Mouse (Mus musculus) neural tube, embryonic 15.5 days (tissue): Measurements from ENCODE around the gene Bglap3. TPM values are rescaled to one million over a fixed set of nuclear protein-coding genes. Genes with fewer than 3 reads are reported as not detected.

ENCODE experiments used
- ATAC-seq: fragments of 200-750 bp; cut with Nextera tagmentation; 2 replicates; pipeline ENCODE4 v1.8.0; 2017; ENCODE audit warnings: mild to moderate bottlenecking, moderate TSS enrichment, moderate library complexity; ENCODE audit not compliant: low FRiP score
- H3K27ac ChIP-seq: fragments of 300-500 bp; sonication (generic); replicated peaks from 2 replicates; pipeline ENCODE4 v1.5.1; 2015; ENCODE audit warnings: mild to moderate bottlenecking, inconsistent platforms
- H3K27me3 ChIP-seq: fragments of 300-500 bp; sonication (generic); replicated peaks from 2 replicates; pipeline ENCODE4 v1.6.1; 2015; ENCODE audit warnings: inconsistent platforms
- H3K36me3 ChIP-seq: fragments of 300-500 bp; sonication (generic); 2 replicates; pipeline ENCODE4 v1.6.1; 2015; ENCODE audit warnings: inconsistent platforms
- H3K4me1 ChIP-seq: fragments of 300-500 bp; sonication (generic); 2 replicates; pipeline ENCODE4 v1.6.1; 2015; ENCODE audit warnings: inconsistent platforms
- H3K4me2 ChIP-seq: fragments of 300-500 bp; sonication (generic); 2 replicates; pipeline ENCODE4 v1.6.1; 2015; ENCODE audit warnings: inconsistent platforms, mild to moderate bottlenecking, moderate library complexity
- H3K4me3 ChIP-seq: fragments of 300-500 bp; sonication (generic); replicated peaks from 2 replicates; pipeline ENCODE4 v1.5.1; 2015; ENCODE audit warnings: mild to moderate bottlenecking, inconsistent platforms
- H3K9ac ChIP-seq: fragments of 300-500 bp; sonication (generic); replicated peaks from 2 replicates; pipeline ENCODE4 v1.6.1; 2015; ENCODE audit warnings: mild to moderate bottlenecking, inconsistent platforms
- H3K9me3 ChIP-seq: fragments of 300-500 bp; sonication (generic); replicated peaks from 2 replicates; pipeline ENCODE4 v1.6.1; 2016; ENCODE audit warnings: inconsistent platforms
- WGBS: fragments of 180-500 bp; shearing (Covaris S2); methylation state at CpG from one replicate; pipeline ENCODE4 v1.1.7; 2015; ENCODE audit warnings: mixed read lengths; 5-methylcytosine and 5-hydroxymethylcytosine counted together
- polyA plus RNA-seq: library from polyadenylated mRNA; unstranded; fragments of >200 nt; fragmentation: Nextera tagmentation; extraction: Ambion mirVana; gene quantifications from 2 replicates; pipeline ENCODE4 v1.2.1, GENCODE M21; 2015

Bglap3 gene
- polyA plus RNA-seq, 1 experiment from 2014 or later = 0.15 TPM

DNA sequence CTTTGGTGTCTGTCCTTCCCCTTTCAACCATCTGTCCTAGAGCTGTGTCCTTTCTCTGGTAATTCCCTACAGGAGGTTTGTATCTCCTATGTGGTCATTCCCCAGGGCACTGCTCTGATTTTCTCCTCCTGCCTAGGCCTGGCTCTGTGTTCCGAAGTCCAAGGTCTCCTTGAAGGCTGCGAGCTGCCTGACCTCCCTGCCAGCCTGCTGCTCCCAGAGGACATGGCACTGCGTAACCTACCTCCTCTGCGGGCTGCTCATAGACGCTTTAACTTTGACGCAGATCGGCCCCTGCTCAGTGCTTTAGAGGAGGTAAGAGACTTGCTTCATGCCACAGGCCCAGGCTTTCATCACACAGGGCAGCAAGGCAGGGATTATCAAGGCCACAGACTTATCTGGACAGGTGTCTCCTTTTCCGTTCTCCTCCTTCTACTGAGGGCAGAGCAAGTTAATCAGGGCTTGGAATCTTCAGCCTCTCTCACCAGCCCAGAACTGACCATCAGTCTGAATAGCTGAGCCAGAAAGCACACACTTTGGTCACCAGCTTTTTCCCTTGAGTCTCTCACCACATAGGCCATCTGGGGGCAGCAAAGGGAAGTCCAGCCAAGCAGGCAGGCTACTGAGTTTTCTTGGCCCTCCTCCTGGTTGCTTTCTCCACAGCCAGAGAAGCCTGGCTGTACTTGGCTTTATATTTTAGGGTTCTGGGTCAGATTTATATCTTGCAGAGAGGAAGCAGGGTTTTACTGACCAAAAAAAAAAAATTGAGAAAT is 18.0 kb downstream of the Bglap3 start:
- 95% methylated on average over 8 of the region's 8 CpGs for WGBS
- H3K27ac ChIP-seq = no peak overlapping the region
- no peak overlapping the region for H3K4me3 ChIP-seq
- no peaks in the 10 kb centered on the region for H3K9me3 ChIP-seq
- ATAC-seq = no peak
- H3K4me1 ChIP-seq = no peaks in the 10 kb centered on the region
- H3K4me2 ChIP-seq = no peak overlapping the region
- no peak overlapping the region for H3K9ac ChIP-seq
- H3K27me3 ChIP-seq = no peaks in the 10 kb centered on the region
- peaks cover 99% of the 10 kb centered on the region for H3K36me3 ChIP-seq

- no peaks in the 10 kb centered on the region for H3K27me3 ChIP-seq
- H3K27ac ChIP-seq = no peak overlapping the region
- H3K4me1 ChIP-seq = no peaks in the 10 kb centered on the region
- H3K9ac ChIP-seq = no peak overlapping the region
- H3K9me3 ChIP-seq = no peaks in the 10 kb centered on the region
- 90% methylated on average over 9 of the region's 9 CpGs for WGBS
- H3K36me3 ChIP-seq = peaks cover 98% of the 10 kb centered on the region
- H3K4me3 ChIP-seq = no peak overlapping the region
- H3K4me2 ChIP-seq = no peak overlapping the region
- no peak for ATAC-seq
Observed at GRCm38 (mm10) chr3:88352907-88353306, 19.6 kb downstream of the Bglap3 start.

DNA sequence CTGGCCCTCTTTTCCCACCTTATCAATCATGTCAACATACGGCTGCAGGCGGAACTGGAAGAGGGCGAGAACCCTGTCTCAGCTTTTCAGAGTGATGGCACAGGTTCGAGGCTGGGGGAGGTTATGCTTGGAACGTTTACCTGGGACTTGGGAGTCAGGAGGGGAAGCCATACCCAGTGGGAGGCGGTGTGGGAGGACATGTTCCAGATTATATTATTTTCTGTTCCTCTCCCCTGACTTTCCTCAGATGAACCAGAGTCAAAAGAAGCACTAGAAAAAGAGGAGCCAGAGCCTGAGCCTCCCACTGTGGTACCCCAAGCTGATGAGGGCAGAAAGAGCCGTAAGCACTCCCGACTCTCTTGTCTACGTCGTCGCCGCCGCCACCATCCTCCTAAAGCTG is 21.8 kb downstream of the Bglap3 start:
- Histone ChIP-seq H3K9me3 (no peaks in the 10 kb centered on the region), H3K4me1 (no peaks in the 10 kb centered on the region), H3K4me2 (no peak overlapping the region), H3K4me3 (no peak overlapping the region), H3K27me3 (no peaks in the 10 kb centered on the region), H3K36me3 (peaks cover 99% of the 10 kb centered on the region), H3K27ac (no peak overlapping the region), H3K9ac (no peak overlapping the region)
- 95% methylated on average over 13 of the region's 13 CpGs for WGBS
- ATAC-seq = no peak

DNA sequence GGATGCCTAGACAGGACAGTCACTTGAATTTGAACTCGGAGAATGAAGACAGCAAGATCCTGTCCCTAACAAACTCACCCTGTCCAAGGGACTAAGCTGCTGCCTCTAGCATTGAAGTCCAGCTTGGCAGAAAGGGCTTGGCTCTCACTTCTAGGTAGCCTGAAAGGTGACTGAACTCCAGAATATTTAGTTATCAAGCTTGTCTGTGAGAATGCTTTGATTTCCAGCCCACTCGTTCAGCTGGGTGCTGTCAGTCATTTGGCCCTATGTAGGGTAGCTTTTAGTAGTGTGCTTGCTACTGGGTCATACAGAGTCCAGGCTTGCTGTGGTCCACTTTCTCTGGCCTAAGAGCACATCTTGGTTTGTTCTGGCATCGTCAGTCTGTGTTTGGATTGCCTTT is 33.5 kb downstream of the Bglap3 start:
- H3K4me2 ChIP-seq = no peak overlapping the region
- no peak overlapping the region for H3K4me3 ChIP-seq
- H3K27me3 ChIP-seq = no peaks in the 10 kb centered on the region
- no peak for ATAC-seq
- peaks cover 34% of the 10 kb centered on the region for H3K4me1 ChIP-seq
- no peak overlapping the region for H3K9ac ChIP-seq
- WGBS = 87% methylated on average over 3 of the region's 3 CpGs
- no peak overlapping the region for H3K27ac ChIP-seq
- H3K9me3 ChIP-seq = no peaks in the 10 kb centered on the region
- peaks cover 25% of the 10 kb centered on the region for H3K36me3 ChIP-seq

GRCm38 (mm10) chr3:88338316-88338715 is 34.2 kb downstream of the Bglap3 start:
- no peak overlapping the region for H3K4me2 ChIP-seq
- WGBS = 94% methylated on average over 7 of the region's 7 CpGs
- peaks cover 34% of the 10 kb centered on the region for H3K4me1 ChIP-seq
- H3K9ac ChIP-seq = no peak overlapping the region
- H3K4me3 ChIP-seq = no peak overlapping the region
- H3K27me3 ChIP-seq = no peaks in the 10 kb centered on the region
- no peaks in the 10 kb centered on the region for H3K9me3 ChIP-seq
- no peak for ATAC-seq
- peaks cover 18% of the 10 kb centered on the region for H3K36me3 ChIP-seq
- no peak overlapping the region for H3K27ac ChIP-seq

- Histone ChIP-seq H3K9ac (0 out of 2 replicates have a peak overlapping the region, but pooled peaks have one; percentile 21), H3K4me2 (peak overlapping the region; percentile 71), H3K27ac (0 out of 2 replicates have a peak overlapping the region, but pooled peaks have one; percentile 13), H3K27me3 (no peaks in the 10 kb centered on the region), H3K9me3 (no peaks in the 10 kb centered on the region), H3K36me3 (peaks cover 10% of the 10 kb centered on the region), H3K4me3 (peak overlapping the region; percentile 15; the same call in 1 of the 2 replicates), H3K4me1 (peaks cover 34% of the 10 kb centered on the region)
- ATAC-seq = no peak
- 78% methylated on average over 11 of the region's 11 CpGs for WGBS
Observed at GRCm38 (mm10) chr3:88337367-88338020, 35.0 kb downstream of the Bglap3 start.

- Histone ChIP-seq H3K27me3 (no peaks in the 10 kb centered on the region), H3K36me3 (no peaks in the 10 kb centered on the region), H3K4me2 (peak within 1 kb of the TSS; percentile 71), H3K27ac (peak within 1 kb of the TSS; percentile 98), H3K9me3 (no peaks in the 10 kb centered on the region), H3K9ac (peak within 1 kb of the TSS; percentile 97), H3K4me3 (peak within 1 kb of the TSS; percentile 87), H3K4me1 (peaks cover 34% of the 10 kb centered on the region)
- WGBS = 3% methylated on average over 53 of the region's 66 CpGs
- ATAC-seq = peak; percentile 95
Observed at GRCm38 (mm10) chr3:88336058-88337013, 36.2 kb downstream of the Bglap3 start, which contains the start of the genes Tmem79 and Smg5. Gene Tmem79 (minus strand): TSS chr3:88336148. Gene Smg5 (plus strand): TSS chr3:88336260.

- no peaks in the 10 kb centered on the region for H3K27me3 ChIP-seq
- peaks cover 34% of the 10 kb centered on the region for H3K4me1 ChIP-seq
- peak overlapping the region; percentile 97 for H3K9ac ChIP-seq
- peak; percentile 75 for ATAC-seq
- H3K27ac ChIP-seq = peak overlapping the region; percentile 98
- H3K4me3 ChIP-seq = peak overlapping the region; percentile 87
- no peaks in the 10 kb centered on the region for H3K36me3 ChIP-seq
- no peaks in the 10 kb centered on the region for H3K9me3 ChIP-seq
- WGBS = 2% methylated on average over 27 of the region's 27 CpGs
- H3K4me2 ChIP-seq = peak overlapping the region; percentile 71
Observed at GRCm38 (mm10) chr3:88335436-88336053, 37.0 kb downstream of the Bglap3 start.

DNA sequence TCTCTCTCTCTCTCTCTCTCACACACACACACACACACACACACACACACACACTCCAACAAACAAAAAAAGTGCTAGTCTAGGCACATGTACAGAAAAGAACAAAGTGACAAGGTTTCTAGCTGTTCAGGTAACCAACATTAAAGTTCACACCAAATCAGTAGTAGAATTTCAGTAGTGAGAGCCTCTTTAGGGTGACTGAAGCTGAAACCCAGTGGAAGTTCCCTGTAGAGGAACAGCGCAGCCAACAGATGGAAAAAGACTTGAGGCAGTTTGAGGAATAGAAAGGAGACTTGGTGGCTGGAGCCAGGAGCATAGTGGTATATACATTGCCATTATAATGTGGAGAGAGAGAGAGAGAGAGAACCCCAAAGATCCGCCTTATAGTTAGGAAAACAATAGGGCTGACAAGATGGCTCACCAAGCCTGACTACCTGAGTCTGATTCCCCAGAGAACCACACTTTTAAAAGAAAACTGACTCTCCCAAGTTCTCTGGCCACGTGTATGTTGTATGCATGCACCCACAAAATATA is 37.6 kb downstream of the Bglap3 start:
- Histone ChIP-seq H3K27me3 (no peaks in the 10 kb centered on the region), H3K27ac (peak overlapping the region; percentile 98), H3K9ac (peak overlapping the region; percentile 97), H3K4me3 (peak overlapping the region; percentile 87), H3K36me3 (no peaks in the 10 kb centered on the region), H3K4me1 (peaks cover 34% of the 10 kb centered on the region), H3K4me2 (peak overlapping the region; percentile 71), H3K9me3 (no peaks in the 10 kb centered on the region)
- ATAC-seq = no peak
- WGBS = 38% methylated on average over 3 of the region's 3 CpGs

DNA sequence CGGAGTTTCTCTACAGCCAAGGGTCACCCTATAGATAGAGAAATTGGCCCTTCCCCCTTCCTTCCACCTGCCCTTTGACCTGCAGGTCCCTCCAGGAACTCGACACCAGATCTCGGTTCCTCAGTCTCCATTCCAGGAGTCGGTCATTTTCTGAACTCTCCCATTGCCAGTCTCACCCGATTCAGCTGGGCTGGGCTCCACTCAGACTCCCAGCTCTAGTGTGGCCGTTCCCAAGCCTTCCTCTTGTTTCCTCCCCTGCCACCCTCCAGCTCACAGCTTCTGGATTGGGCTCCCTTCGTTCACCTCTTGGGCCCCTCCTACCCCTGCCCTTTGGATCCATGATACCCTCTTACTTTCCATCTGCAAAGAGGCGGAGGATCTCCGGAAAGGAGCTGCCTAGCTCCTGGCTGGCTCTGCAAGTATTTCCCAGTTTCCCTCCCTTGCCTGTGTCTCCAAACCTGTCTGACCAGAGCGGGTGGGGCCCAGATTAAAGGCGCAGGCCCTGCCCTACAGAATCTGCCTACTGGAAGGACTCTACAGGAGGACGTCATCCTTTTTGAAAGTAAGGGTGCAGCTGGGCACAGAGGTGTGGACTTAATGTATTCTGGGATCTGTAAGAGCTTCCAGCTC is 38.4 kb downstream of the Bglap3 start:
- no peak overlapping the region for H3K4me2 ChIP-seq
- H3K27ac ChIP-seq = no peak overlapping the region
- H3K4me1 ChIP-seq = peaks cover 32% of the 10 kb centered on the region
- H3K9me3 ChIP-seq = no peaks in the 10 kb centered on the region
- H3K36me3 ChIP-seq = peaks cover 4% of the 10 kb centered on the region; the same call in 1 of the 2 replicates
- 63% methylated on average over 12 of the region's 12 CpGs for WGBS
- no peak overlapping the region for H3K9ac ChIP-seq
- no peak for ATAC-seq
- no peak overlapping the region for H3K4me3 ChIP-seq
- no peaks in the 10 kb centered on the region for H3K27me3 ChIP-seq
